Mouse (Mus musculus) kidney, adult 2 months (tissue): ENCODE results near the gene Arid4a.

Source experiments
- CTCF ChIP-seq: fragments of 200-500 bp; conservative IDR thresholded peaks from 2 replicates; pipeline ENCODE4 v1.5.1; 2011; ENCODE audit warnings: low read depth, mild to moderate bottlenecking, control low read depth, low read length, moderate library complexity, mixed read lengths; ENCODE audit not compliant: insufficient read depth, insufficient read length
- POLR2A ChIP-seq: fragments of 200-500 bp; IDR thresholded peaks from one replicate; pipeline ENCODE4 v1.6.1; 2011; ENCODE audit warnings: low read depth, low read length, control low read depth

- TF ChIP-seq CTCF: peak; percentile 49; the same call in 1 of the 2 replicates
- no peak for TF ChIP-seq POLR2A
Measured at GRCm38 (mm10) chr12:71073113-71073730, 57.4 kb downstream of the Arid4a start.
